Mouse (Mus musculus): ENCODE results near the gene Gm28635. TPM values are rescaled to one million over a fixed set of nuclear protein-coding genes. Genes with fewer than 3 reads are reported as not detected.

The Gm28635 gene
- polyA plus RNA-seq (2015; fragmentation: Nextera tagmentation; extraction: Ambion mirVana) = not detected in 2 replicates

DNA sequence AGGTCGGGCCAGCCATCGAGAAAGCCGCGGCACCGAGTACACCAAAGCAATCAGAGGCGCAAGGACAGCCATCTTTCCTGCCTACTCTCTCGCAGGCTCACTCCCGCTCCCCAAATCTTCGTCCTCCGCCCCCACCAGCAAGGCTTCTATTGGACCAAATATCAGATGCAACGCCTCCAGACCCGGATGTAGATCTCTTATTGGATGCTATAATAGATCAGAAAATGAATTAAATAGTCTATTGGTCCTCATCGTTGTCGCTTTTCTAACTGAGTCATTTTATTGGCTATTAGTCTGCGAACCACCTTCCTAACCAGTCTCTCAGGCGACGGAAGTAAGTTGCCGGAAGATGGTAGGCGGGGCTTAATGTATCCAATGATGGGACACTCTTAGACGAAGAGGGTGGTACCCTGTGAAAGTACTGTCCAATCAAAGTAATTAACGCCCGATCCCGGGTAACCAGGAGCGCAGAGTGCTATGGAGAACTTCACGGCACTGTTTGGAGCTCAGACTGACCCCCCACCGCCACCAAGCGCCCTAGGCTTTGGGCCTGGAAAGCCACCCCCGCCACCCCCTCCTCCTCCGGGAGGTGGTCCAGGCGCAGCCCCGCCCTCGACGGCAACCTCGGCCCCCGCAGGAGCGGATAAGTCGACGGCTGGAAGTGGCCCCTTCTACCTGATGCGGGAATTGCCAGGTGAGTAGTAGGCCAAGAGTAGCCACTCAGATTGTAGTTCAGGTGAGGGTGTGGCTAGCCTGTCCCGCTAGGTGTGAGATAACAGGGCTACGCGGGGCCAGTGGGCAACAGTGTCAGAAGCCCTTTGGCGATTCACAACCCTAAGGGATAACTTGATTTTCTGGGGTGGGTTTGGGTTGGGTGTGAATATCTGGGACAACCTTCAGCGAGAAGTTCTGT is at the start of gene Gm28635, which contains the start of gene Med19:
TSS of gene Gm28635 (minus strand) at position 74 of the 913 bp plus-strand sequence.
TSS of gene Med19 (plus strand) at position 435 of the 913 bp plus-strand sequence.
- Histone ChIP-seq H3K4me1 (peaks cover 31% of the 10 kb centered on the region), H3K27me3 (replicated peaks) (no peaks in the 10 kb centered on the region), H3K4me2 (peak within 1 kb of the TSS; percentile 76), H3K9me3 (replicated peaks) (no peaks in the 10 kb centered on the region), H3K27ac (replicated peaks) (peak within 1 kb of the TSS; percentile 87), H3K4me3 (replicated peaks) (peak within 1 kb of the TSS; percentile 77), H3K36me3 (peaks cover 33% of the 10 kb centered on the region), H3K9ac (replicated peaks) (peak within 1 kb of the TSS; percentile 72)
- under 1% methylated on average over 44 of the region's 44 CpGs for WGBS
- peak; percentile 99 for ATAC-seq (ENCODE audit: low FRiP score)

- peak; percentile 95 for ATAC-seq (ENCODE audit: low FRiP score)
- Histone ChIP-seq H3K4me1 (peaks cover 24% of the 10 kb centered on the region), H3K36me3 (peaks cover 17% of the 10 kb centered on the region), H3K4me3 (replicated peaks) (peak within 1 kb of the TSS; percentile 61), H3K9me3 (replicated peaks) (no peaks in the 10 kb centered on the region), H3K9ac (replicated peaks) (peak within 1 kb of the TSS; percentile 61), H3K27me3 (replicated peaks) (no peaks in the 10 kb centered on the region), H3K4me2 (peak within 1 kb of the TSS; percentile 82), H3K27ac (replicated peaks) (peak within 1 kb of the TSS; percentile 88)
- WGBS = under 1% methylated on average over 39 of the region's 39 CpGs
Measured at GRCm38 (mm10) chr2:84727172-84727858, 49.5 kb upstream of the Gm28635 start, which contains the start of gene Clp1. TSS of gene Clp1 (minus strand) at chr2:84727350.

DNA sequence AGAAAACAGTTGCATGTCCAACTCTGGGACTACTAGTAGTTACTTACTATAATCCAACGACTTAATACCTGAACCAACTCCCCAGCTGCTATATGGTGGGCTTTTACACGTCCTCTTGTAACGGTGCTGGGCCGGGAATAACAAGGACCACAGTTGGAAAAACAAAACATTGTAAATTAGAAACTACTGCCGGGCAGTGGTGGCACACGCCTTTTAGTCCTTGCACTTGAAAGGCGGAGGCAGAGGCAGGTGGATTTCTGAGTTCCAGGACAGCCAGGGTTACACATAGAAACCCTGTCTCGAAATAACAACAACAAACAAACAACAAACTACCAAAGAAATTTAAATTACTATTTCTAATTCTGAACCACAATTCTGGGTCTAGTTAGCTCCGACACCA is 48.9 kb upstream of the Gm28635 start:
- no peaks in the 10 kb centered on the region for H3K9me3 ChIP-seq (replicated peaks)
- peaks cover 24% of the 10 kb centered on the region for H3K4me1 ChIP-seq
- peak; percentile 0; the same call in 1 of the 2 replicates for ATAC-seq (ENCODE audit: low FRiP score)
- peak overlapping the region; percentile 82 for H3K4me2 ChIP-seq
- H3K27me3 ChIP-seq (replicated peaks) = no peaks in the 10 kb centered on the region
- H3K9ac ChIP-seq (replicated peaks) = peak overlapping the region; percentile 61
- H3K4me3 ChIP-seq (replicated peaks) = peak overlapping the region; percentile 61
- WGBS = 4% methylated on average over 9 of the region's 9 CpGs
- peaks cover 18% of the 10 kb centered on the region for H3K36me3 ChIP-seq
- H3K27ac ChIP-seq (replicated peaks) = peak overlapping the region; percentile 64; the same call in 1 of the 2 replicates

GRCm38 (mm10) chr2:84725770-84726169 is 47.9 kb upstream of the Gm28635 start:
- ATAC-seq (ENCODE audit: low FRiP score) = no peak
- Histone ChIP-seq H3K4me2 (peak overlapping the region; percentile 82), H3K4me3 (replicated peaks) (peak overlapping the region; percentile 61; the same call in 1 of the 2 replicates), H3K4me1 (peaks cover 29% of the 10 kb centered on the region), H3K9me3 (replicated peaks) (no peaks in the 10 kb centered on the region), H3K27ac (replicated peaks) (no peak overlapping the region), H3K36me3 (peaks cover 22% of the 10 kb centered on the region), H3K27me3 (replicated peaks) (no peaks in the 10 kb centered on the region), H3K9ac (replicated peaks) (no peak overlapping the region)
- 97% methylated on average over 10 of the region's 10 CpGs for WGBS

DNA sequence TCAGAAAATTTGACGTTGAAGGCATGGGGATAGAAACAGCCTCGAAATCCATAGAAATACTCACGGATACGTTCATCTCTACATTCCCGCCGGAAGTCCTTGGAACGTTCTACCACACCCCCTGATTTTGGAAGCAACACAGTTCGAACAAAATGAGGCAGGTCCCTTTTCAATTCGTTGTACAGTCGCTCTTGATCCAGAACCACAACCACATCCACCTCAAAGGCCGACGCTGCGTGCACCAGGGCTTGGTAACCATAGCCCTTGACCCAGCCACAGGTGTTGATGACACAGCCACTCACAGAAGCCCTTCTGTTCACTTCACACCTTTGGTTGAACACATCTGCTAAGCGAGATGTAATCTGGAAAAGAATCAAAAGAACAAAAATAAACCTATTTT is 46.0 kb upstream of the Gm28635 start:
- 96% methylated on average over 14 of the region's 14 CpGs for WGBS
- H3K27me3 ChIP-seq (replicated peaks) = no peaks in the 10 kb centered on the region
- peaks cover 29% of the 10 kb centered on the region for H3K4me1 ChIP-seq
- H3K9ac ChIP-seq (replicated peaks) = no peak overlapping the region
- peaks cover 22% of the 10 kb centered on the region for H3K36me3 ChIP-seq
- H3K9me3 ChIP-seq (replicated peaks) = no peaks in the 10 kb centered on the region
- no peak for ATAC-seq (ENCODE audit: low FRiP score)
- H3K4me3 ChIP-seq (replicated peaks) = no peak overlapping the region
- H3K4me2 ChIP-seq = no peak overlapping the region
- no peak overlapping the region for H3K27ac ChIP-seq (replicated peaks)

GRCm38 (mm10) chr2:84721182-84721581 is 43.3 kb upstream of the Gm28635 start:
- Histone ChIP-seq H3K4me2 (no peak overlapping the region), H3K4me1 (peaks cover 29% of the 10 kb centered on the region), H3K9ac (replicated peaks) (no peak overlapping the region), H3K4me3 (replicated peaks) (no peak overlapping the region), H3K27ac (replicated peaks) (no peak overlapping the region), H3K27me3 (replicated peaks) (no peaks in the 10 kb centered on the region), H3K36me3 (peaks cover 22% of the 10 kb centered on the region), H3K9me3 (replicated peaks) (no peaks in the 10 kb centered on the region)
- no peak for ATAC-seq (ENCODE audit: low FRiP score)
- WGBS = 65% methylated on average over 3 of the region's 3 CpGs

DNA sequence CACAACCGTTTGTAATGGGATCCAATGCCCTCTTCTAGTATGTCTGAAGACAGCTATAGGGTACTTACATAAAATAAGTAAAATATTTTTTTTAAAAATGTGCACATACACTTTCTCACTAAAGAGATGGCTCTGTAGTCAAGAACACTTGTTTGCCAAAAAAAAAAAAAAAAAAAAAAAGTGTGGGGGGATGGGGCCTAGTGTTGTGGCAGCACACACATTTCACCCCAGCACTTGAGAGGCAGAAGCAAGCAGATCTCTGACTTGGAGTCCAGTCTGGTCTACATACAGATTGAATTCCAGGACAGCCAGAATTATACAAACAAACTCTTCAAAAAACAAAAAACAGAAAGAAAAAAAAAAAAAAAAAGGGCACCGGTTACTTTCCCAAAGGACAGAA is 42.9 kb upstream of the Gm28635 start:
- H3K4me2 ChIP-seq = no peak overlapping the region
- no peak overlapping the region for H3K9ac ChIP-seq (replicated peaks)
- H3K9me3 ChIP-seq (replicated peaks) = no peaks in the 10 kb centered on the region
- 93% methylated on average over 2 of the region's 2 CpGs for WGBS
- H3K4me3 ChIP-seq (replicated peaks) = no peak overlapping the region
- H3K4me1 ChIP-seq = peaks cover 25% of the 10 kb centered on the region
- ATAC-seq (ENCODE audit: low FRiP score) = no peak
- H3K27ac ChIP-seq (replicated peaks) = no peak overlapping the region
- peaks cover 21% of the 10 kb centered on the region for H3K36me3 ChIP-seq
- no peaks in the 10 kb centered on the region for H3K27me3 ChIP-seq (replicated peaks)

DNA sequence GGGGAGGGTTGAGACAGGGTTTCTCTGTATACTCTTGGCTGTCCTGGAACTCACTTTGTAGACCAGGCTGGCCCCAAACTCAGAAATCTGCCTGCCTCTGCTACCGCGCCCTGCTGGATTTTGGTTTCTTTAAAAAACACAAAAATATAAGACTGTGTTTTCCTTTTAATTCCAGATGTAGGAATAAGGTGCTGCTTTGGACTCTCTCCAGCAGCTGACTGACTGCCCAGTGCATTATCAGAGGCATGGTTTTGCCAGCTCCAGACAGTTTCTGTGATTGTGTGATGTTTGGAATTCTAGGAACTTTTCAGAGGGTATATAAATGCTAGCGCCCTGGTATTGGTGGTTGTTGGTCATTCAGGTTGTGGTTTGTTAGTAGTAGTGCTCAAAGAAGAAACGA is 39.5 kb upstream of the Gm28635 start:
- Histone ChIP-seq H3K4me3 (replicated peaks) (no peak overlapping the region), H3K36me3 (peaks cover 4% of the 10 kb centered on the region; the same call in 1 of the 2 replicates), H3K27ac (replicated peaks) (no peak overlapping the region), H3K27me3 (replicated peaks) (no peaks in the 10 kb centered on the region), H3K9me3 (replicated peaks) (no peaks in the 10 kb centered on the region), H3K9ac (replicated peaks) (no peak overlapping the region), H3K4me2 (no peak overlapping the region), H3K4me1 (peaks cover 29% of the 10 kb centered on the region)
- 94% methylated on average over 4 of the region's 4 CpGs for WGBS
- no peak for ATAC-seq (ENCODE audit: low FRiP score)

DNA sequence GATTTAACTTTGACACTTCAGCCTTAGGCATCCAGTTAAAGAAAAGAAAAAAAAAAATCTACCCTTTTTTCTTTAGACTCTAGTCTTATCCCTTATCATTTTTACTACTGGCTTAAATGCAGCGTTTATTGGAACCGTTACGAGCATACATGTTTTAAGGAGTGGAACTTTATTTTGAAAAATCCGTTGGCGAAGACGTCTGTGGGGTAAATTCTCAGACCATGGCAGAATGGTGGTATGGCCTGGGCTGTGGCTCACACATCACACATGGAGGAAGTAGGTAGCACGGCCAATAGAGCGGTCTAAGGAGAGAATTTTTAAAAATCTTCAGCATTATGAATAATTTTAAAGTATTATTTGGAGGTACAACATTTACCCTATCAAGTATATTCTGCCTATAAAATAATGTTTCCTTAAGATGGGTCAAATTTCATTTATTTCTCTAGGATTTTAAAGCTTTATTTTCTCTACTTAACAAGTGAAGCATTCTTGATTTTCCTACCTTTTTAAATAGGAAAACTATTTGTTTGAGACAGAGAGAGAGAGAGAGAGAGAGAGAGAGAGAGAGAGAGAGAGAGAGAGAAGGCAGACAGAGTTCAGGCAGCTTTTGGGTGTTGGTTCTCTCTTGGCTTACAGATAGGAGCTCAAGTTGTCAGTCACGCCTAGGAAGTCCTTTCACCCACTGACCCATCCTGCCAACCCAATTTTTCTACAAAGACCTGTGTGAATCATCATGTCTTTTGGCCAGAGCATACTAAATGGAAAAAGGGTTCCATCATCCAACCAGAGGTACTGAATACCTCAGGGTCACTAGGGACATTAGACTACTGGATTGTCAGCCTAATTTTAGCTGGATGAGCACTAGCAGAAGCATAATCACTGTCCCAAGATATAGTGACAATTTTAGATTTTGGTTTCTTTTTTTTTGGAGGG is 38.8 kb upstream of the Gm28635 start:
- H3K9me3 ChIP-seq (replicated peaks) = no peaks in the 10 kb centered on the region
- peak overlapping the region; percentile 95 for H3K4me3 ChIP-seq (replicated peaks)
- H3K27ac ChIP-seq (replicated peaks) = peak overlapping the region; percentile 97
- peak overlapping the region; percentile 82 for H3K4me2 ChIP-seq
- WGBS = 38% methylated on average over 9 of the region's 9 CpGs
- H3K36me3 ChIP-seq = peaks cover 3% of the 10 kb centered on the region; the same call in 1 of the 2 replicates
- ATAC-seq (ENCODE audit: low FRiP score) = no peak
- H3K4me1 ChIP-seq = peaks cover 33% of the 10 kb centered on the region
- no peaks in the 10 kb centered on the region for H3K27me3 ChIP-seq (replicated peaks)
- peak overlapping the region; percentile 64 for H3K9ac ChIP-seq (replicated peaks)

DNA sequence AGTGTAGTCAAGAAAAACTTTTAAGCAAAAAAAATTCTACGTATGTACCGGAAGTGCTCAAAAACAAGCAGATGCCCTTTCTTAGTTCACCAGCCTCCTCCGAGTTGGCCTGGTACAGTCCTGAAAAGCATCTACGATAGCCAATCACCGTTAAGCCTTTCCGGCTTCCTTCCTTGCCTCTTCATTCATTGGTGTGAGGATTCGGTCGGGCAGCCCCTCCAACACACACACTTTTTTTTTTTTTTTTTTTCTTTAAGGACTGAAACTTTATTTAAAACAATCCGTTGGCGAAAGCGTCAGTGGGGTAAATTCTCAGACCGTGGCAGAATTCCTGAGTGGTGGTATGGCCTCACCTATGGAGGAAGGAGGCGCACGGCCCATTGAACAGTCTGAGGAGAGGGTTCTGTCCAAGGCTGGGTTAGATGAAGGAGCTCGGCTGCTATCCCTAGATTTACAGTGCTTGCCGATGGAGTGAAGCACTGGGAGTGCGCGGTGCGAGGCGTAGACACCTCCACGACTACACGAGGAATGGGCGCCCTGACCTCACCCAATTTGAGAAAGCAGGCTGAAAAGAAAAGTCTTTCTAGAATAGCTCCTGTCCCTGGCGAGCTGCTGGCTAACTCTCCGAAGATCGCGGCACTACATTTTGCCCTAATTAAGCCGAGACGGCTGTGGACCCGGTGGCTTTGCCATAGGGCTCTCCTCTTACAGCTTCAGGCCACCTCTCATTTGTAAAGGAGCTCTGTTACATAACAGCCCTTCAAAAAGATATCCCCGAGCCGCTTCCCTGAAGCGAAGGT is 37.9 kb upstream of the Gm28635 start:
- H3K27ac ChIP-seq (replicated peaks) = peak overlapping the region; percentile 97
- H3K9ac ChIP-seq (replicated peaks) = peak overlapping the region; percentile 64
- no peaks in the 10 kb centered on the region for H3K27me3 ChIP-seq (replicated peaks)
- H3K4me3 ChIP-seq (replicated peaks) = peak overlapping the region; percentile 95
- no peaks in the 10 kb centered on the region for H3K9me3 ChIP-seq (replicated peaks)
- ATAC-seq (ENCODE audit: low FRiP score) = peak; percentile 97
- WGBS = under 1% methylated on average over 33 of the region's 33 CpGs
- H3K4me1 ChIP-seq = peaks cover 27% of the 10 kb centered on the region
- H3K4me2 ChIP-seq = peak overlapping the region; percentile 82
- H3K36me3 ChIP-seq = no peaks in the 10 kb centered on the region

All from neural tube, embryonic 15.5 days (tissue).